Mouse (Mus musculus) mammary gland, adult 2 months (tissue): Measurements from ENCODE around the gene Vps13d. TPM values are rescaled to one million over a fixed set of nuclear protein-coding genes. Genes with fewer than 3 reads are reported as not detected.

Source experiments
- polyA plus RNA-seq: library from polyadenylated mRNA; depleted of rRNA; stranded (reverse); fragments of >200 nt; gene quantifications from 2 replicates; pipeline ENCODE4 v1.2.3, GENCODE M21; 2012; ENCODE audit warnings: low replicate concordance; rRNA removed

The Vps13d gene
- 11.2 and 21.9 TPM in 2 replicates for polyA plus RNA-seq

GRCm38 (mm10) chr4:145194559-145195162 is at the start of gene Vps13d:
Gene Vps13d, minus strand, starts transcription at chr4:145195005.

Other genes starting within 250 kb of the Vps13d start
- 41.4 and 52.5 TPM in 2 replicates for gene Tnfrsf1b, start 51.9 kb upstream of the Vps13d start, polyA plus RNA-seq
- 0.46 and 0.59 TPM in 2 replicates for gene Tnfrsf8, start 120.2 kb upstream of the Vps13d start, polyA plus RNA-seq